Mouse (Mus musculus) lung, postnatal 10 days (tissue): ENCODE data around the gene Mtcl1.

Source experiments
- DNase-seq: peaks from one replicate; pipeline ENCODE4 v3.0.0; 2021

Gene Mtcl1

DNA sequence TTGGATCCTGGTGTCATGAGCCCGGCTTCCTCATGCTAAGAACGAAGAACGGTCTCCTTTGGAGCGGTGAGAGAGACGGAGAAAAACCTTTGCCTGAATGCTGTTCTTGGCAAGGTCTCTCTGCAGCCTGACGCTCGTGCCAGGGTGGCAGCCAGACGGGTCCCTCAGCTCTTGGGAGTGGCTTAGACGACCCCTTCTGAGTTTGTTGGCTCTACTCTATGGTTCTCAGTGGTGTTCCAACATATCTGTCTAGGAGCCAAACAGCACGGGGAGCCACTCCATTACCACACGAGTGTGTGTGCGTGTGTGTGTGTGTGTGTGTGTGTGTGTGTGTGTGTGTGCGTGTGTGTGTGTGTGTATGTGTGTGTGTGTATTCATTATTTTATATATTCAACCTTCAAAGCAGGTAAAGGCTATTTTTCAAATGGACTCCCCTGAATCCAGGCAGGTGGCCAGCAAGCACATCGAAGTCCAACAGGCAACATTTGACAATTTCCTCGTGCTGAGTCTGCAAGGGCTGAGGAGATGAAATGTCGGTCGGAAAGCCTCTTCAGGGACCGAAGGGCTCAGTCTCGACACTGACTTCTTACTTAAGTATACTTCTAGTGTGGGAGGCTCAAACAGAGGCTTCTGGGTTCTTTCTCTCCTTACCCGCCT, 128.7 kb downstream of the Mtcl1 start:
- no peak for DNase-seq

DNA sequence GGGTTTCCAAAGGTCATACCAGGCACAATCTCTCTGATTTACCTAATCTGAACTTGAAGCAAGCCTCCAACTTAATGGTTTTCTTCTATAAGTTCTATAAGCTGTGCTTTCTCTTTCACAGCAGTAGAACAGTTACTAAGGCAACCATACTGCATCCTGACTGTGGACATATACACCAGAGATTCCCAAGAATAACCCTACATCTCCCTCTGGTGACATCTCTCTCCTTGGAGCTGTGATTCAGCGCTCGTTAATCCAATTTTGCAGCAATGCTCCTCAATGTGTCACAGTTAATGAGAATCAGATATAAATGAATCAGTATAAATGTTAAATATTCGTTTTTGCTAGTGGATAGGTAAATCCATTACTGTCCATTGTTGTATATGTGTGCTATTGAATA, 131.5 kb downstream of the Mtcl1 start:
- DNase-seq: no peak

DNA sequence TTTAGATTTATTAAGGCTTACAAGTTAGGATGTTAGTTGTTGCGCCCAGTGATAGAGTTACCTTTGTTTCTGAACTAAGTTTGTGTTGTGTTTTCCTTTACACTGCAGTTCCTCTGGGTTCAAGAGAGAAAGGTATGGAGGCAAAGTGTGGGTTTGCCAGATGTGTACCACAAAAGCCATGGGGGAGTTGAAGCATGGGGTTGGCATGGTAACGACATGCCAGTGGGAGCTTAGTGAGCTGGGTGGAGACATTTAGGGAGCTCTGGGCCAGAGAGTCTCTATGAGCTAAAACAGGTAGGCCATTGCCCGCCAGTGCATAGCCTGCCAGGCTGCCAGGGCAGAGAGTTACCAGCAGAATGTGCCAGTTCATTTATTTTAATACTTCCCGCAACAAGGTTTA, 132.0 kb downstream of the Mtcl1 start:
- DNase-seq: no peak

DNA sequence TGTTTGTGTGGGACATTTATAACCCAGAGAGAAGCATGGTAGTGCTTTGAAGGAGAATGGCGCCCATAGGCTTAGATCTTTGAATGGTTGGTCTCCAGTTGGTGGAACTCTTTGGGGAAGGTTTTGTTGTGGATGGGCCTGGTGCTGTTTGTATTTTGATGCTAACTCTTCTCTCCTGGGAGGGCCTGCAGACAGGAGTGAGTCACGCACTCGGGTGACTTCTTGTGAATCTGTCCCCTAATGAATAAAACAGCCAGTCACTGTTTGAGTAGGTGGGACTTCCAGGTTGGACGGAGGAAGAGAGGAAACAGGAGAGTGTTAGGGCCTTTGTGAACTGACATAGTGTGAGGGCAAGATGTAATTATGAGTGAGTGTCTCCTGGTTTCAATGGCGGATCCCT, 132.4 kb downstream of the Mtcl1 start:
- DNase-seq: no peak

DNA sequence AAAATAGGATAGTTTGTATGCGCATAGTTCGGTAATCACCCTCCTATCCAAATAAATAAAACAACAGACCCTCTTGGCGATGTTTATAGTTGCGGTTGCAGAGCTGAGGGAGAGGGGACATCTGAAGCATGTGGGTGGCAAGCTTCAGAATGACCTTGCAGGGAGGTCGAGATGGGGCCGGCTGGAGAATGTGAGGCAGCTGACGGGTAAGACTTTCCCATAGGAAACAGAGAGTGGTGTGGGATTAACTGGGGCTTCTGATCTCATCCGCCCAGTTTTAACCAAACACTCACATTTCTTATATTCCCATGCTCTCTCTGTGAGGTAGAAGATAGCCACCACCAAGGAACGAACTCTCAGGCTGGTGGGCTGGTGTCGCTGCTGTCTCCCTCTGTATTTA, 134.1 kb downstream of the Mtcl1 start:
- peak; percentile 42 for DNase-seq

DNA sequence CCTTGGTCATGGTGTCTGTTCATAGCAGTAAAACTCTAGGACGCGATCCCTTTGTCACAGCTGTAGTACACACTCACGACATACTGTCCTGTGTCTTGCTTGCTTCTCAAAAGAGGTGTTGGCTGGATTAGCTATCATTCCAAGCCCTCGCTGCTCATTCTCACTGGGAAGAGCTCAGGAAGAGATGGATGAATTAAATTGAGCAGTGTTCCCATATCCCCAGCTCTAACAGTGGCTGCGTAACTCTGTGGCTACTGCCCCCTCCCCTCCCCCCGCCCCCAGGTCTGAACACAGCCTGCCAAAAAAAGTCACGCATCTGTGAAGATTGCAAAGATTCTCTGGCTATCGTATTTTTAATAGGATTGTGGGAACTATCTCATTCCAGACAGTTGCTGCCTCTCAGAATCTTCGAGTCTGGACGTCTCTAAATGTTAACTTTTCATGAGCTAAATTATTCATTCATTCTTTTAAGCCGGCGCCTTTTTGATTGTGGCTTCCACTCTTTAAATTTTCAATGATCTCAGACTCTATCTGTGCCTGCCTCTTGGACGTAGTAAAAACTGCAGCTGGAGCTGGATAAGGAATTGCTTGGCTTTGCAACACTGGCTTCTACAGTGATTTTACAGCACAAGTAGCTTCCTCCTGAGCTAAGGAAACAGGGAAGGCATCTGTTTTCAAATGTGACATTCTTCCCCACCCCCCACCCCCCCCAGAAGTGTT, 134.8 kb downstream of the Mtcl1 start:
- DNase-seq: no peak

DNA sequence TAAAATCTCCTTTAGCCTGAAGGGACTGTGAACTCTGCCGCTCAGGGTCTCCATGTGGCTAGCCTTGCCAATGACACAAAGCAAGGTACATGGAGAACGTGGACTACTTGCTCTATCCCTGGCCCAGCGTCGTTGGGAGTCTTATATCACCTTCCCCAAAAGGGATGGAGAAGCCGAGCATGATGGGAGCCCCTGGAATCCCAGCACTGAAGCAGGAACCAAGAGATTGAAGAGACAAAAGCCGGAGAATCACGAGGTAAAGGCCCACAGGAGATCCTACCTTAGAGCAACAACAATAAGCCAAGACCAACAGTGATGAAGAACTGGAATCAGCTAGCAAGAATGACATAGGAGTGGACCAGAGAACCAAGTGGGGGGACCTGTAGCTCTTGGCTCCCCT, 147.6 kb downstream of the Mtcl1 start:
- DNase-seq: no peak

DNA sequence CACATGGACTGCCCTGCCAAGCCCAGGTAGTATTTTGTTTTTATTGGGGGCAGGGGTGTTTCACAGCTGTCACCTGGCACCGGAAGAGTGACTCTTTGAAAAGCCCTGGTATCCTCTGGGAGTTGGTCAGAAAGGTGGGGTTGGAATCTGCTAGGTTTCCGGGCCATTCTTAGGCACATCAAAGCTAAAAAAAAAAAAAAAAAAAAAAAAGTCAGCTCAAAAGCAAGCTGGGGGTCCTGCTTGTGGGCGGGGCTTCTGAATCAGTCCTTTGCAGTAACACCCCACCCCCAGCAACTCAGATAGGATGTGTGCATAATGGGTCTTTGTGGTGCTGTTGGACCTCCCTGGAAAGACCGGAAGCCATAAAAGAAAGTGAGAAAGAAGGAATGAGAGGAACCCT, 148.3 kb downstream of the Mtcl1 start:
- DNase-seq: no peak

DNA sequence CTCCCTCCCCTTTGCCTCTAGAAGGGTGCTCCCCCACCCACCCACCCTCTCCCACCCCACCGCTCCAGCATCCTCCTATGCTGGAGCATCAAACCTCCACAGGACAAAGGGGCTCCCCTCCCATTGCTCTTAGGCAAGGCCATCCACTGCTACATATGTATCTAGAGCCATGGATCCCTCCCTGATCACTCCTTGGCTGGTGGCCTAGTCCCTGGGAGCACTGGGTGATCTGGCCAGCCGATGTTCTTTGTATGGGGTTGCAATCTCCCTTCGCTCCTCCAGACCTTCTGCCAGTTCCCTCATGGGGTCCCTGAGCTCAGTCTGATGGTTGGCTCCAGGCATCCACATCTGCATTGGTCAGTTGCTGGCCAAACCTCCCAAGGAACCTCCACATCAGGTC, 151.8 kb downstream of the Mtcl1 start:
- DNase-seq: no peak

DNA sequence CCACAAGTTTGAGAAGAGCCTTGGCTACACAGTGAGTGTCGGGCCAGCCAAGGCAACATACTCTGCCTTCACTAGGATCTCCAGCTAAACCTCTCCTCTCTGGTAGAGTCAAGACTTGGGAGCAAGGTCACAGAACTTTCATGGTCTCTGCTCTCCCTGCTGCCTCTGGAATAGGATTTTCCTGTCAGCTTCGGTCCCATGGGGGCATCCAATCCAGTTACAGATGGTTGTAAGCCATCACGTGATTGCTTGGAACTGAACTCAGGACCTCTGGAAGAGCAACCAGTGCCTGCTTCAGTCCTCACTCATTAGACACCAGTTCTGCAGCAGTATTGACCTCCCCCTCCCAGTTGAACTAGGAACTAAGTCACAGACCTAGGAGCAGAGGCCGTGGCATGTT, 156.0 kb downstream of the Mtcl1 start:
- no peak for DNase-seq

DNA sequence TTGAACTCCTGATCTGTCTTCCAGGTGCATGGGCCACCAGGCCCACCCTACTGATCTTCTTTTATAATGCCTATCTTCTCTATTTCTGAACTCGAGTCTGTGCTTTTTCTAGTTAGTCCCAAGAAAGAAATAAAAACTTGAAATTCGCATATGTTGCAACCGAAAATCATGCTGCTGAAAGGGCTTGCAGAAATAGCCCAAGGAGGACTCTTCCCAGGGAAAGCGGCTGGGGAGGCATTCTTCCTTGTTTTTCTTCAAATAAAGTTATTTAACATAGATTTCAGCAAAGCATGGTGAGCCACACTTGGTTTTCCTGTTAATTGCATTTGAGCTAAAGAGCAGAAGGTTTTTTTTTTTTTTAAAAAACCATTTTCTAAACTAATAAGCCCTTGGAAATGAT, 159.7 kb downstream of the Mtcl1 start:
- no peak for DNase-seq
